Mouse (Mus musculus) thymus, adult 2 months (tissue): ENCODE data around the gene Ranbp9.

Experiments used
- CTCF ChIP-seq: fragments of 200-500 bp; IDR thresholded peaks from 2 replicates; pipeline ENCODE4 v1.5.1; 2012; ENCODE audit warnings: mild to moderate bottlenecking, control low read depth, low read length, moderate library complexity, borderline replicate concordance; ENCODE audit not compliant: control insufficient read depth, poor library complexity, insufficient read depth; ENCODE audit errors: extremely low read depth
- POLR2A ChIP-seq: fragments of 200-500 bp; IDR thresholded peaks from 2 replicates; pipeline ENCODE4 v1.6.1; 2012; ENCODE audit warnings: mild to moderate bottlenecking, low read length, control low read depth, moderate library complexity; ENCODE audit not compliant: control insufficient read depth, poor library complexity, insufficient read depth; ENCODE audit errors: extremely low read depth

DNA sequence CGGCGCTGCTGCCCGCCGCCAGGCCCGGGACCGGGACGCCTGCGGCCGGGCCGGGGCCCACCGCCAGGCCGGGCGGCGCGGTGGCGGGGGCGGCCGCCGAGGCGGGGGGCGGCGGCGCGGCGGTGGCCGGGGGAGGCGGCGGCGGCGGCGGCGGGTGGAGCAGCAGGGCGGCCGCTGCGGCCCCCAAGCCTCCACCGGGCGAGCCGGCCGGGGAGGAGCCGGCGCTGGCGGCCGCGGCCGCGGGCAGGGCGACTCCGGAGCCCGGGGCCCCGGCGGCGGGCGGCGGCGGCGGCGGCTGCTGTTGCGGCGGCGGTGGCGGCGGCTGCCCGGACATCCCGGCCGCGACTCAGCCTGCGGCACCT lies 506 bp downstream of the Ranbp9 start:
- TF ChIP-seq CTCF (no peak), POLR2A (no peak)
